Comparison of ENCODE assay signal across 12 mouse cellular contexts in the genomic region with DNA sequence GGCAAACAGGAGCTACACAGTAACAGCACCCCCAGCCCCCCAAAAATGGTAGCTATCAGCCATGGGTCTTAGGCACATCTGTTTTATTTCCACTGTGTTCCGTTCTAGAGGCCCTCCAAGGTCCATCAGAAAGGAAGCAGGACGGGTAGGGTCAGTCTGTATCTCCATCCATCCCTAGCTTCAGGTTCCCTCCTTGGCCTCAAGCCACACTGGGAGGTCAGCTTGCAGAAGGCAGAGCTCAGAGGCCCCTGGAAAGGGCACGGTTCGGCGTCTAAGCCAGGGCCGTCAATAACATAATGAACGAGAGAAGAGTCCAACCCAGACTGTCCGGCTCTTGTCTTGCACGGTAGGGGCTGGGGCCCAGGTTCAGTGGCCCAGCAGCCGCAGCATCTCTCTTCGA.
DNase-seq lines count a peak whose midpoint lies in the region.
"Had no signal": no experiment of that assay in that cellular context is flagged by ENCODE, and none has a peak within 500 bp of the region (broad histone marks: within the 10 kb centered on the region; RNA-seq: fewer than 3 reads in every experiment).

No protein-coding gene starts in this region.

- DNase-seq in cerebellum, adult 11-12 months, result peak; percentile 68
- DNase-seq in cerebellum, postnatal 14 days, result no peak
- DNase-seq in cerebellum, adult 9-11 months, result peak; percentile 73
- DNase-seq in cerebellum, postnatal 10 days, result no peak
- peak; percentile 38 for DNase-seq in brain, adult 2 months (ENCODE audit: low read depth, low spot score)
- DNase-seq in ovary, postnatal 14 days (ENCODE audit: low spot score), result no peak
- DNase-seq: adrenal gland, postnatal 10 days; forebrain, postnatal 0 days; gastrocnemius, adult 2 months; gastrocnemius, postnatal 14 days; heart, adult 11 months; kidney, adult 2 months had no signal

Comparison
In these comparisons a context has a peak if more than half of its experiments do, and no peak if none do; other contexts are left out.
1. DNase-seq: peak in cerebellum, adult 11-12 months (single experiment), cerebellum, adult 9-11 months (single experiment) and brain, adult 2 months (single experiment); none in cerebellum, postnatal 14 days (0 of 2), cerebellum, postnatal 10 days (0 of 2) and ovary, postnatal 14 days (single experiment).